Mouse (Mus musculus): ENCODE measurements around the gene Nsmce4a.

GRCm38 (mm10) chr7:130523451-130523850 is 49.5 kb downstream of the Nsmce4a start:
- TF ChIP-seq CTCF (IDR thresholded peaks at IDR 0.05; ENCODE audit: low read depth, low read length) (no peak), POLR2A (IDR thresholded peaks at IDR 0.05; ENCODE audit: extremely low read depth, insufficient read depth, low read length) (no peak)

Measured in liver, adult 2 months (tissue).